Mouse (Mus musculus) hematopoietic multipotent progenitor cell, adult 10-12 weeks (in vitro differentiated cells): ENCODE data around the gene Taf8. TPM values are rescaled to one million over a fixed set of nuclear protein-coding genes. Genes with fewer than 3 reads are reported as not detected.

Source experiments
- polyA plus RNA-seq: library from polyadenylated mRNA; stranded (reverse); fragments of >175 nt; gene quantifications from 2 replicates; pipeline ENCODE4 v1.2.3, GENCODE M21; 2012; ENCODE audit warnings: low replicate concordance

The Taf8 gene
- 26.4 and 30.9 TPM in 2 replicates for polyA plus RNA-seq

GRCm38 (mm10) chr17:47501946-47502706 lies at the start of gene Taf8:
Taf8 (minus strand) TSS chr17:47502292.

GRCm38 (mm10) chr17:47504941-47505346 lies 2.9 kb upstream of the Taf8 start, which contains the start of gene Ccnd3:
Ccnd3 (plus strand) TSS chr17:47505051.

DNA sequence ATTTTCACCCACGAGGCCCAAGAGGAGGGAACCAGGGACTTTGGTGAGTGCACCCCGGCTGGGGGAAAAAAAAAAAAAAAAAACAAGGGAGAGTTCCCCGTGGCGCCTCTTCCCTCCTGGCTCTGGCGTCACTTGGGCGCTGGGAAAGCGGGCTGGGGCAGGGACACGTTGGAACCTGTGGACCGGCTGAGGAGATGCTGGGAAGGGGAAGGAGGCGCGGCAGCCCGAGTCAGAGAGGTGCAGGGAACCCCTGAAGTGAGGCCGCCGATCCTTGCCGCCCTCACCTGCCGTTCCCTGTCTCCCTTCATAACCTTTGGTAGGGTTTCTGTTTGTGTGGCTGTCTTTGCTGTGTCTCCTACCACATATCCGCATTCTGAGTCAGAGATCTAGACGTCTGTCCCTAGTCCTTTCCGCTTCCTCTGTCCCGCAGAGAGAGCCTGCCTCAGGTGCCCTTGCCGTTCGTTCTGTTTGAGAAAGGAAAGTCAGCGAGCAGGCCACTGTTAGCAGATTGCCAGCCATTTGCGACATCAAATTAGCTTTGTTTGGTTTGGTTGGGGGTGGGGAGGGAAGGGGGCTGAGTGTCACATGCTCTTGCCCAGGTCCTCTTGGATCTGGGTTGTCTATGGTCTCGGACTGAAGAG lies 65.1 kb downstream of the Taf8 start, which contains the start of gene 1700001C19Rik:
TSS of gene 1700001C19Rik (minus strand) at position 470 of the 641 bp plus-strand sequence.

DNA sequence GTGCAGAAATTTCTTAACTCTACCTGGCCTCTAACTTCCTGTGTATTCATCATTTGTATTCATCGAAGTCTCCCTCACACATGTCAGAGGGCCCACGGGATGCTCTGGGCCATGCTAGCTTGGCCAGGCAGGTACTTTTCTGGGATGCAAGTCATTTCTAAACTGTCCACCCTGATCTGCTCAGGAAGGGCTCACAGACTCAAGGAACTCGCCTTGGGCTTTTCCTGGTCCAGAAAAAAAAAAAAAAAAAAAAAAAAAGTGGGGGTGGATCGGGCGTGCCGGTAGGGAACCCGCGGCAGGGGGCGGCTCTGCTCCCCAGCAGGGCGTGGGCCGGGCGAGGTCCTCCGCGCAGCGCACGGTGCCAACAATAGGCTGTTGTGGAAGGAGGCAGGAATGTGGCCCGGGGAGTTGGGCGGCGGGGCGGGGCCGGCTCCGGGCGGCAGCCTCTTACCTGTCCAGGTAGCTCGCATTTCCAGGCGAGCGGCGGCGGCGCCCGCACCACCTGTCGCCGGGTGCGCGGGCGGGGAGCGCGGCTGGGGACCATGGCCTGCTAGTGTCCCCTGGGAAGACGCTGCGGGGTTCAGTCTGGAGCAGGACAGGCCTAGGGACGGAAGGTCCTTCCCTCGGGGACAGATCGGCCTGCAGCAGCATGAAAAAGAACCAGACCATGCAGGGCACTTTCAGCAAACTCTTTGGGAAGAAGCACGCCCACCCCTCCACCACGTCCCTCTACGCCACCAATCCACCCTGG lies 65.8 kb downstream of the Taf8 start, which contains the start of gene AI661453:
TSS of gene AI661453 (plus strand) at position 460 of the 751 bp plus-strand sequence.

Other genes with a start within 250 kb of the Taf8 start
- gene Mrps10, start 133.4 kb downstream of the Taf8 start, polyA plus RNA-seq: 10.1 and 11.9 TPM in 2 replicates
- not detected in 2 replicates for gene Guca1b, start 116.9 kb downstream of the Taf8 start, polyA plus RNA-seq
- 3.8 and 7.4 TPM in 2 replicates for gene Guca1a, start 101.7 kb downstream of the Taf8 start, polyA plus RNA-seq
- 0.19 and 0.46 TPM in 2 replicates for gene AI661453, start 65.7 kb downstream of the Taf8 start, polyA plus RNA-seq
- 0.11 TPM in 1 of 2 replicates, not detected in the other for gene 1700001C19Rik, start 64.9 kb downstream of the Taf8 start, polyA plus RNA-seq
- gene Ccnd3, start 2.8 kb upstream of the Taf8 start, polyA plus RNA-seq: 251 and 354 TPM in 2 replicates
- gene Bysl, start 109.2 kb upstream of the Taf8 start, polyA plus RNA-seq: 13.5 and 15.7 TPM in 2 replicates
- gene Med20, start 109.3 kb upstream of the Taf8 start, polyA plus RNA-seq: 0.89 and 6.7 TPM in 2 replicates
- 0.72 and 2.5 TPM in 2 replicates for gene Gm20517, start 109.3 kb upstream of the Taf8 start, polyA plus RNA-seq
- 8.0 and 8.3 TPM in 2 replicates for gene Usp49, start 128.4 kb upstream of the Taf8 start, polyA plus RNA-seq
- 71.7 and 103 TPM in 2 replicates for gene Tomm6, start 186.1 kb upstream of the Taf8 start, polyA plus RNA-seq
- 4.3 and 9.7 TPM in 2 replicates for gene Frs3, start 186.7 kb upstream of the Taf8 start, polyA plus RNA-seq
- 0.16 and 0.18 TPM in 2 replicates for gene Gm21981, start 192.2 kb upstream of the Taf8 start, polyA plus RNA-seq
- 0.43 and 1.3 TPM in 2 replicates for gene Prickle4, start 192.4 kb upstream of the Taf8 start, polyA plus RNA-seq
- gene Pgc, start 224.6 kb upstream of the Taf8 start, polyA plus RNA-seq: not detected in 2 replicates
- 234 and 426 TPM in 2 replicates for gene Tfeb, start 234.7 kb upstream of the Taf8 start, polyA plus RNA-seq